Mouse (Mus musculus) embryonic fibroblast, embryonic 13.5 days (primary cell): ENCODE results near the gene Fto. TPM values are rescaled to one million over a fixed set of nuclear protein-coding genes. Genes with fewer than 3 reads are reported as not detected.
A peak's percentile ranks its signal among the peaks of the same experiment; 100 is the strongest.

Experiments
- H3K27ac ChIP-seq: 2 replicates; pipeline ENCODE4 v1.5.1; 2012; ENCODE audit warnings: low read length, control low read depth, inconsistent platforms; ENCODE audit not compliant: insufficient read depth
- H3K4me1 ChIP-seq: 2 replicates; pipeline ENCODE4 v1.6.1; 2011; ENCODE audit warnings: low read length; ENCODE audit not compliant: control insufficient read depth, insufficient read depth
- H3K4me3 ChIP-seq: 2 replicates; pipeline ENCODE4 v1.5.1; 2011; ENCODE audit warnings: mild to moderate bottlenecking, control low read depth, low read length; ENCODE audit not compliant: insufficient read depth
- CTCF ChIP-seq: IDR thresholded peaks from 2 replicates; pipeline ENCODE4 v1.5.1; 2011; ENCODE audit warnings: mild to moderate bottlenecking, control low read depth, low read length, moderate library complexity, borderline replicate concordance; ENCODE audit not compliant: insufficient read depth
- POLR2A ChIP-seq: IDR thresholded peaks from 2 replicates; pipeline ENCODE4 v1.6.1; 2011; ENCODE audit warnings: low read depth, mild to moderate bottlenecking, control low read depth, low read length, moderate library complexity
- polyA plus RNA-seq: library from polyadenylated mRNA; stranded (reverse); fragments of >200 nt; gene quantifications from 2 replicates; pipeline ENCODE4 v1.2.4, GENCODE M21; 2011; ENCODE audit warnings: low read depth; ENCODE audit not compliant: missing spikeins, insufficient read length

The Fto gene
- polyA plus RNA-seq, 1 experiment: 71.5 TPM

GRCm38 (mm10) chr8:91502791-91503190, 189.5 kb downstream of the Fto start:
- H3K27ac ChIP-seq: no peak overlapping the region
- H3K4me3 ChIP-seq: no peak overlapping the region
- peaks cover 7% of the 10 kb centered on the region for H3K4me1 ChIP-seq
- TF ChIP-seq POLR2A: no peak
- no peak for TF ChIP-seq CTCF

- TF ChIP-seq CTCF: no peak
- no peak for TF ChIP-seq POLR2A
- H3K4me3 ChIP-seq: no peak overlapping the region
- H3K4me1 ChIP-seq: peaks cover 7% of the 10 kb centered on the region
- no peak overlapping the region for H3K27ac ChIP-seq
Observed at GRCm38 (mm10) chr8:91504360-91504759, 191.0 kb downstream of the Fto start.

GRCm38 (mm10) chr8:91504891-91505290, 191.6 kb downstream of the Fto start:
- peaks cover 7% of the 10 kb centered on the region for H3K4me1 ChIP-seq
- H3K4me3 ChIP-seq: no peak overlapping the region
- TF ChIP-seq POLR2A (no peak), CTCF (no peak)
- no peak overlapping the region for H3K27ac ChIP-seq

- TF ChIP-seq CTCF (no peak), POLR2A (no peak)
- H3K4me3 ChIP-seq: no peak overlapping the region
- H3K4me1 ChIP-seq: peaks cover 9% of the 10 kb centered on the region
- no peak overlapping the region for H3K27ac ChIP-seq
Observed at GRCm38 (mm10) chr8:91505411-91505954, 192.2 kb downstream of the Fto start.

DNA sequence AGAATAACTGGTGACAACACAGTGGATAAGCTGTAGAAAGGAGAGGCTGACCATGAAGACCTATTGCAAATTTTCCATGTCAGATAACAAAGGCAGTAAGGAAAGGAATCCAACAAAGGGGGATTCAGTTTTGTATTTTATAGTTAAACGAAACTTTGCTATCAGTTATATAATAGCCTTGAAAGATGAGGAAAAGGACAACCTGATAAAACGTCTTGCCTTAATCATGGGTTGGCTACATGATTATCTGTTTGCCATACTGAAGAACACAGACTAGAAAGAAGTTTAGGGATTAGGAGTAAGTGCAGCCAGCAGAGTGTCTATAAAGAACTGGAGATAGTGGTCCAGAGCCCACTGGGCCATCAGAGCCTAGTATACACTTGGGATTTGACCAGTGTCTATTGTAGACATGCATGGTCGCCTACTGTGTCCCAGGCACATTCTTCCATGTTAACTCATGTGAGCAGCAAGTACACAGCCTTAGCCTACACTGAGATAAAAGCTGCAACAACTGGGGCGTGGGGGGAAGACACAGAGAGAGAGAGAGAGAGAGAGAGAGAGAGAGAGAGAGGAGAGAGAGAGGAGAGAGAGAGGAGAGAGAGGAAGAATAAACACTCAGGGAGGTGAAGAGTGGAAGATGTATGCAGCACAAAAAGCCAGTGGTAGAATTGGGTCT, 192.8 kb downstream of the Fto start:
- Histone ChIP-seq H3K4me1 (peaks cover 9% of the 10 kb centered on the region), H3K27ac (no peak overlapping the region), H3K4me3 (no peak overlapping the region)
- TF ChIP-seq CTCF (no peak), POLR2A (no peak)

DNA sequence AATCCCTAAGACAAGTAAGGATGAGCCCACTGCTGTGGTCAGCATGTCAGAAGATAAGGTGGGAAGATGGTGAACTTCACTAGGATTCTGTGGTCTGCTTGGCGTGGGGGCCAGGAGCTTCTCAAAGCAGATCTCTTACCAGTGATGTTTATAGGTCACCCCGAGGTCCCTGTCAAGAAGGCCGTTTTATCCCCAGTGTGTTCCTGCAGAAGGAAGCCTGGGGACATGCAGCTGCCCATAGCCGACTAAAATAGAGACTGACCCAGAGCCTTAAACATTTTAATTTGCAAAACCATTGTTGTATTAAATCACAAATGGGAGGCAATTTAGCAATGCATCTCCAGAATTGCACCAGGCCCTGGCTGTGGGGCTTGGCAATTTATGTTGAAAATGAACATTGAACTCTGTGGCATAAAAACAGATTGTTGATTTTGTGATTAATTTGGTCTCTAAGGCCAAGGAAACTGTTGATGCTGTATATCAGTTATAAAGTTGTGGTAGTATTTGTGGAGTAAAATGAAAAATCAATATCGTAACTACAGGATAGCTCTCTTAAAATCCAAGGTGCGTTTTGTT, 193.4 kb downstream of the Fto start:
- no peak overlapping the region for H3K4me3 ChIP-seq
- H3K4me1 ChIP-seq: peaks cover 9% of the 10 kb centered on the region
- no peak overlapping the region for H3K27ac ChIP-seq
- TF ChIP-seq CTCF (no peak), POLR2A (no peak)

GRCm38 (mm10) chr8:91507681-91508097, 194.4 kb downstream of the Fto start:
- no peak overlapping the region for H3K4me3 ChIP-seq
- peaks cover 9% of the 10 kb centered on the region for H3K4me1 ChIP-seq
- peak overlapping the region; percentile 15 for H3K27ac ChIP-seq
- TF ChIP-seq CTCF (no peak), POLR2A (no peak)

DNA sequence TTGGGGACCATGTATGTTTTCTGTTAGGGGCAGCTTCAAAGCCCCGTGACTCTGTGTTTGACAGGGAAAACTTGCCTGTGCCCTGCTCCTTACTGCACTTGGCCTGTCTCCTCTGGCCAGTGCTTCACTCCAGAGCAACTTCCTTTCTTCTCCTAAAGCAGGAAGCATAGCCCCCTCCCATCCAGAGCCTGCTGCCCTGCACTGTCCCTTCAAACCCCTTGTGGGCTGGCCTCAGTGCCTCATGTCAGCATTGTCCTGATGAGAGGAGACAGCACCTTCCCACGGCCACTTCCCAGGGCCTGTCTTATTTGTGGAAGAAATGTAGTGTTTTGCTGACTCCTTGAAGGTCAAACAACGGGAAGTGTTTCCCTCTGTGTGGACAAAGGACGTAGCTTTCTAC, 195.0 kb downstream of the Fto start:
- Histone ChIP-seq H3K27ac (peak overlapping the region; percentile 15; the same call in 1 of the 2 replicates), H3K4me3 (no peak overlapping the region)
- no peak for TF ChIP-seq CTCF
- no peak for TF ChIP-seq POLR2A

GRCm38 (mm10) chr8:91509206-91509899, 196.0 kb downstream of the Fto start:
- no peak overlapping the region for H3K27ac ChIP-seq
- no peak for TF ChIP-seq POLR2A
- TF ChIP-seq CTCF: no peak
- no peak overlapping the region for H3K4me3 ChIP-seq
- peaks cover 9% of the 10 kb centered on the region for H3K4me1 ChIP-seq

More for the DNA sequence above, 195.0 kb downstream of the Fto start:
- peaks cover 9% of the 10 kb centered on the region for H3K4me1 ChIP-seq

- no peak for TF ChIP-seq CTCF
- TF ChIP-seq POLR2A: no peak
- Histone ChIP-seq H3K27ac (no peak overlapping the region), H3K4me1 (peaks cover 9% of the 10 kb centered on the region), H3K4me3 (no peak overlapping the region)
Observed at GRCm38 (mm10) chr8:91509900-91510260, 196.6 kb downstream of the Fto start.
